Mouse (Mus musculus) retina, embryonic 14.5 days (tissue): Measurements from ENCODE around the gene Cdk18.

Experiments used
- DNase-seq: peaks from one replicate; pipeline ENCODE4 v3.0.0-alpha.2; 2015; ENCODE audit warnings: low spot score

Gene Cdk18

DNA sequence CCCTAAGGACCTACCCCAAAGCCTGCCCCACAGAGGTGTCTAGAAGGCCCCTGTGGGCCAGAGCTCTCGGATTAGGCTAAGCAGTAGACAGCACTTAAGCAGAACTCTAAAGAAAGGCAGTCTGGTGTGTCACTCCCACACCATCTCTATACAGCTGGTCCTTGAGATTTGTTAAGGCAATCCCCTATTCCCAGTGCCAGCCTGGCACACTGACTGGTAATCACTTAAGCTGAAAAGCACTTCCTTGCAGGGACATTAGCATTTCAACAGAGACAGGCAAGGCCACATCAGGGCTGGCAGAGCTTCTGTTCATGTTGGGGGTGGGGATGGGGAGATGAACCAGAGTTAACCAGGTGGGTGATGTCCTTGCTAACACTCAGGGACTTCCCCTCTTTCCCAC, 74.5 kb downstream of the Cdk18 start:
- no peak for DNase-seq

DNA sequence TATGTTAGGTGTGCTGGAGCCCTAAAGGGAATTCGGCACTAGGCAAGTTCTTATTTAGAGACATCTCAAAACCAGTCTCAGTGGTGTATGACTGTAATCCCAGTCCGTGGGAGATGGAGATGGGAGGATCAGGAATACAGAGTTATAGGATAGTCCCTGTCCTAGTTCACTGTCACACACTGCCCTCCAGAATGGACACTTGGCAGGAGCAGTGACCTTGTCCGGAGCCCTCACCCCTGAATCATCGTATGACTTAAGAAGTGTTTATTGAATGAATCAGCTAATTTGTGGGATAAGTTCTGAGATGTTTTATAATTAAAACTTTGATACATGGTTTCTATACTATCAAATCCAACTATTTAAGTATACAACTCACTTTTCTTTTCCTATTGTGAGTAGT, 76.4 kb downstream of the Cdk18 start:
- DNase-seq, result no peak
